Mouse (Mus musculus): Measurements from ENCODE around the gene Myl4.

- TF ChIP-seq CTCF (IDR thresholded peaks at IDR 0.05; ENCODE audit: borderline replicate concordance, extremely low read depth, insufficient read depth, insufficient read length) (no peak), POLR2A (IDR thresholded peaks at IDR 0.05; ENCODE audit: borderline replicate concordance, extremely low read depth, insufficient read depth, insufficient read length, poor library complexity, severe bottlenecking) (no peak)
These were observed 77.3 kb downstream of the Myl4 start for GRCm38 (mm10) chr11:104627616-104628301.
